Mouse (Mus musculus) ES-Bruce4 (cell line): ENCODE measurements around the gene Rgs3. TPM values are rescaled to one million over a fixed set of nuclear protein-coding genes. Genes with fewer than 3 reads are reported as not detected.

Experiments
- H3K27ac ChIP-seq: 2 replicates; pipeline ENCODE4 v1.5.1; 2012; ENCODE audit warnings: low read length, inconsistent platforms; ENCODE audit not compliant: insufficient read depth
- H3K27me3 ChIP-seq: 2 replicates; pipeline ENCODE4 v1.6.1; 2012; ENCODE audit warnings: mild to moderate bottlenecking, low read length, inconsistent platforms; ENCODE audit not compliant: control insufficient read depth, poor library complexity, insufficient read depth, severe bottlenecking
- H3K36me3 ChIP-seq: 2 replicates; pipeline ENCODE4 v1.6.1; 2012; ENCODE audit warnings: inconsistent platforms, mild to moderate bottlenecking, low read length, moderate library complexity; ENCODE audit not compliant: control insufficient read depth, poor library complexity, insufficient read depth, severe bottlenecking
- H3K4me1 ChIP-seq: one replicate; pipeline ENCODE4 v1.8.1; 2011; ENCODE audit warnings: low read length; ENCODE audit not compliant: control insufficient read depth, insufficient read depth
- H3K4me3 ChIP-seq: 2 replicates; pipeline ENCODE4 v1.5.1; 2011; ENCODE audit warnings: low read depth, mild to moderate bottlenecking, low read length
- H3K9ac ChIP-seq: 2 replicates; pipeline ENCODE4 v1.6.1; 2012; ENCODE audit warnings: low read depth, mild to moderate bottlenecking, inconsistent platforms; ENCODE audit not compliant: poor library complexity, severe bottlenecking
- H3K9me3 ChIP-seq: replicated peaks from 2 replicates; pipeline ENCODE4 v1.6.1; 2012; ENCODE audit warnings: mild to moderate bottlenecking, low read length, inconsistent platforms; ENCODE audit not compliant: control insufficient read depth, poor library complexity, insufficient read depth, severe bottlenecking
- CTCF ChIP-seq: IDR thresholded peaks from one replicate; pipeline ENCODE4 v1.8.1; 2011; ENCODE audit warnings: low read depth, low read length
- EP300 ChIP-seq: IDR thresholded peaks from 2 replicates; pipeline ENCODE4 v1.6.1; 2011; ENCODE audit warnings: low read depth, low read length; ENCODE audit not compliant: insufficient read depth
- POLR2A ChIP-seq: IDR thresholded peaks from one replicate; pipeline ENCODE4 v1.8.1; 2011; ENCODE audit warnings: low read length; ENCODE audit not compliant: insufficient read depth
- polyA plus RNA-seq: library from polyadenylated mRNA; stranded (reverse); fragments of >200 nt; gene quantifications from 2 replicates; pipeline ENCODE4 v1.2.4, GENCODE M21; 2011; ENCODE audit warnings: low read depth; ENCODE audit not compliant: missing spikeins, insufficient read depth, insufficient read length

The Rgs3 gene
- polyA plus RNA-seq, 1 experiment, result 15.3 TPM

DNA sequence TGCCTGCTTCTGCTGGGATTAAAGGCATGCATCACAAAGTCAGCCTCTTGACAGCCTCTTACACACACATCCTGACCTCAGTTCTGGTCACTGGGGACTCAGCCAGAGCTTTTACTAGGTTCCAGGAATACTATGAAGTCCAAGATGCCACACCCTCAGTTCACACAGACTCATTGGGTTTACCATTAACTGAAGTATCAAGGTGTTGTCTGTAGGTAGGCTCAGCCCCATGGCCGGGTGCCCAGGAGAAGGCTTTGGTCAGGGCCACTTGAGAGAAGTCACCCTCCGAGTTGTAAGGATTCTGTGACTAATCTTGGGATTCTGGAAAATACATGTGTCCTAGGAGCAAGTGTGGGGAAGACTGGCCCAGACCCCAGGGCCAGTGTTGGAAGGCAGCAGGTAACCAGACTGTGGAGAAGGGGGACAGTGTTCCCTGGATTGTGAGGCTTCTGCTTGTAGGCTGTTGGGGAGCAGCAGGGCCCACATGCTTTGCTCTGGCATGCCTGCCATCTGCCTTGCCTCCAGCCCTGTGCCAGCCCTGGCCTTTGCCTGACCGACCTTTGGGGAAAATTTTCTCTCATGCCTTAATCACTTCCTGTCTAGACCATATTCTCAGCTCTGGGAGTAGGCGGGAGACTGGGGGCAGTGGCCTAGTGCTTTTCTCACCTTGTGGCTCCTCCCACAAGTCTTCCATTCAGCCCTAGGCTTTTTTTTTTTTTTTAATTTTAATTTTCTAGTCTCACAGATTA lies 78.4 kb downstream of the Rgs3 start:
- Histone ChIP-seq H3K27ac (no peak overlapping the region), H3K9ac (no peak overlapping the region), H3K27me3 (no peaks in the 10 kb centered on the region), H3K4me3 (no peak overlapping the region), H3K9me3 (no peaks in the 10 kb centered on the region), H3K4me1 (no peaks in the 10 kb centered on the region), H3K36me3 (no peaks in the 10 kb centered on the region)
- TF ChIP-seq CTCF (no peak), EP300 (no peak), POLR2A (no peak)

GRCm38 (mm10) chr4:62640496-62641229 lies 81.0 kb downstream of the Rgs3 start:
- Histone ChIP-seq H3K27me3 (no peaks in the 10 kb centered on the region), H3K9ac (no peak overlapping the region), H3K27ac (no peak overlapping the region), H3K9me3 (no peaks in the 10 kb centered on the region), H3K4me1 (no peaks in the 10 kb centered on the region), H3K4me3 (no peak overlapping the region), H3K36me3 (no peaks in the 10 kb centered on the region)
- TF ChIP-seq CTCF (no peak), EP300 (no peak), POLR2A (no peak)

GRCm38 (mm10) chr4:62641230-62641589 lies 81.6 kb downstream of the Rgs3 start:
- H3K4me1 ChIP-seq, result no peaks in the 10 kb centered on the region
- no peak overlapping the region for H3K27ac ChIP-seq
- H3K9ac ChIP-seq, result no peak overlapping the region

GRCm38 (mm10) chr4:62641656-62642055 lies 82.0 kb downstream of the Rgs3 start:
- TF ChIP-seq EP300 (no peak), CTCF (no peak), POLR2A (no peak)
- H3K27me3 ChIP-seq, result no peaks in the 10 kb centered on the region
- no peak overlapping the region for H3K9ac ChIP-seq
- H3K9me3 ChIP-seq, result no peaks in the 10 kb centered on the region
- H3K27ac ChIP-seq, result no peak overlapping the region
- no peaks in the 10 kb centered on the region for H3K4me1 ChIP-seq
- no peaks in the 10 kb centered on the region for H3K36me3 ChIP-seq
- H3K4me3 ChIP-seq, result no peak overlapping the region

More at GRCm38 (mm10) chr4:62641230-62641589, 81.6 kb downstream of the Rgs3 start:
- TF ChIP-seq CTCF (no peak), EP300 (no peak), POLR2A (no peak)
- H3K9me3 ChIP-seq, result no peaks in the 10 kb centered on the region
- no peaks in the 10 kb centered on the region for H3K27me3 ChIP-seq
- H3K4me3 ChIP-seq, result no peak overlapping the region
- H3K36me3 ChIP-seq, result no peaks in the 10 kb centered on the region

GRCm38 (mm10) chr4:62643401-62643800 lies 83.8 kb downstream of the Rgs3 start:
- H3K4me1 ChIP-seq, result no peaks in the 10 kb centered on the region
- no peak overlapping the region for H3K4me3 ChIP-seq
- H3K27ac ChIP-seq, result no peak overlapping the region
- H3K9ac ChIP-seq, result no peak overlapping the region
- TF ChIP-seq CTCF (no peak), POLR2A (no peak), EP300 (no peak)
- no peaks in the 10 kb centered on the region for H3K36me3 ChIP-seq
- no peaks in the 10 kb centered on the region for H3K9me3 ChIP-seq
- H3K27me3 ChIP-seq, result no peaks in the 10 kb centered on the region

GRCm38 (mm10) chr4:62644031-62644793 lies 84.6 kb downstream of the Rgs3 start:
- TF ChIP-seq CTCF, result no peak
- no peak for TF ChIP-seq POLR2A
- no peak for TF ChIP-seq EP300
- H3K9me3 ChIP-seq, result no peaks in the 10 kb centered on the region
- H3K27me3 ChIP-seq, result no peaks in the 10 kb centered on the region
- H3K4me1 ChIP-seq, result no peaks in the 10 kb centered on the region
- H3K4me3 ChIP-seq, result no peak overlapping the region
- no peak overlapping the region for H3K27ac ChIP-seq
- H3K36me3 ChIP-seq, result no peaks in the 10 kb centered on the region
- H3K9ac ChIP-seq, result no peak overlapping the region
